ENCODE assay signal across 8 mouse cellular contexts in genomic region chr4:109117596-109118326, GRCm38 (mm10).
DNase-seq lines count a peak whose midpoint lies in the region; ATAC-seq and TF ChIP-seq lines count a peak whose summit lies in the region.

No protein-coding gene starts in this region.

- H3K9me3 ChIP-seq in embryonic facial prominence, embryonic 13.5 days = no peaks in the 10 kb centered on the region
- H3K9me3 ChIP-seq in limb, embryonic 12.5 days = no peaks in the 10 kb centered on the region
- H3K9me3 ChIP-seq in midbrain, embryonic 15.5 days = no peaks in the 10 kb centered on the region

- no peak for TF ChIP-seq CTCF in kidney, adult 2 months (conservative IDR thresholded peaks at IDR 0.05; ENCODE audit: insufficient read depth, insufficient read length, low read depth, low read length)
- no peak for TF ChIP-seq CTCF in spleen, adult 2 months (IDR thresholded peaks at IDR 0.05; ENCODE audit: extremely low read depth, insufficient read depth, insufficient read length, insufficient replicate concordance)

- no peaks in the 10 kb centered on the region for H3K36me3 ChIP-seq in embryonic facial prominence, embryonic 13.5 days
- no peaks in the 10 kb centered on the region for H3K36me3 ChIP-seq in kidney, adult 2 months (ENCODE audit: control insufficient read depth, insufficient read depth, low read length)
- H3K36me3 ChIP-seq in limb, embryonic 12.5 days = no peaks in the 10 kb centered on the region
- no peaks in the 10 kb centered on the region for H3K36me3 ChIP-seq in midbrain, embryonic 15.5 days (replicated peaks)
- no peaks in the 10 kb centered on the region for H3K36me3 ChIP-seq in spleen, adult 2 months (ENCODE audit: control insufficient read depth, insufficient read depth, low read length)

- peak overlapping the region; percentile 56 for H3K4me3 ChIP-seq in embryonic facial prominence, embryonic 13.5 days
- peak overlapping the region; percentile 71 for H3K4me3 ChIP-seq in kidney, adult 2 months (ENCODE audit: insufficient read depth, low read depth, low read length)
- peak overlapping the region; percentile 55 for H3K4me3 ChIP-seq in limb, embryonic 12.5 days (replicated peaks)
- peak overlapping the region; percentile 45 for H3K4me3 ChIP-seq in midbrain, embryonic 15.5 days
- H3K4me3 ChIP-seq in spleen, adult 2 months (ENCODE audit: extremely low read depth, insufficient read depth, insufficient read length) = peak overlapping the region; percentile 74

- peak; percentile 99 for ATAC-seq in embryonic facial prominence, embryonic 13.5 days (ENCODE audit: insufficient number of reproducible peaks, insufficient read depth, low FRiP score, low TSS enrichment, low read depth)
- peak; percentile 100 for ATAC-seq in limb, embryonic 12.5 days (ENCODE audit: insufficient number of reproducible peaks, insufficient read depth, low FRiP score, low TSS enrichment, low read depth)
- peak; percentile 100 for ATAC-seq in midbrain, embryonic 15.5 days (replicated peaks)

- under 1% methylated on average over 39 of the region's 46 CpGs for WGBS in embryonic facial prominence, embryonic 13.5 days
- under 1% methylated on average over 41 of the region's 46 CpGs for WGBS in kidney, adult 2 months
- WGBS in limb, embryonic 12.5 days = under 1% methylated on average over 45 of the region's 46 CpGs
- WGBS in midbrain, embryonic 15.5 days = under 1% methylated on average over 35 of the region's 46 CpGs
- under 1% methylated on average over 41 of the region's 46 CpGs for WGBS in spleen, adult 2 months

- peak overlapping the region; percentile 75 for H3K9ac ChIP-seq in embryonic facial prominence, embryonic 13.5 days
- H3K9ac ChIP-seq in limb, embryonic 12.5 days (replicated peaks) = peak overlapping the region; percentile 66
- H3K9ac ChIP-seq in midbrain, embryonic 15.5 days = peak overlapping the region; percentile 54

- peak overlapping the region; percentile 62 for H3K4me2 ChIP-seq in embryonic facial prominence, embryonic 13.5 days
- H3K4me2 ChIP-seq in limb, embryonic 12.5 days = peak overlapping the region; percentile 64
- peak overlapping the region; percentile 65 for H3K4me2 ChIP-seq in midbrain, embryonic 15.5 days

- peak; percentile 32 for TF ChIP-seq POLR2A in kidney, adult 2 months (IDR thresholded peaks at IDR 0.05; ENCODE audit: low read depth, low read length)
- peak; percentile 83 for TF ChIP-seq POLR2A in spleen, adult 2 months (IDR thresholded peaks at IDR 0.05; ENCODE audit: low read depth, low read length)

- peaks cover 24% of the 10 kb centered on the region for H3K4me1 ChIP-seq in embryonic facial prominence, embryonic 13.5 days
- H3K4me1 ChIP-seq in kidney, adult 2 months (ENCODE audit: control insufficient read depth, insufficient read depth, low read length) = peaks cover 29% of the 10 kb centered on the region
- H3K4me1 ChIP-seq in limb, embryonic 12.5 days (replicated peaks) = peaks cover 15% of the 10 kb centered on the region
- H3K4me1 ChIP-seq in midbrain, embryonic 15.5 days = peaks cover 18% of the 10 kb centered on the region
- H3K4me1 ChIP-seq in spleen, adult 2 months (ENCODE audit: control insufficient read depth, insufficient read depth, insufficient read length) = peaks cover 16% of the 10 kb centered on the region

- no peaks in the 10 kb centered on the region for H3K27me3 ChIP-seq in embryonic facial prominence, embryonic 13.5 days
- no peaks in the 10 kb centered on the region for H3K27me3 ChIP-seq in kidney, adult 2 months (replicated peaks; ENCODE audit: control insufficient read depth, insufficient read depth, low read length)
- no peaks in the 10 kb centered on the region for H3K27me3 ChIP-seq in limb, embryonic 12.5 days
- H3K27me3 ChIP-seq in midbrain, embryonic 15.5 days (replicated peaks) = no peaks in the 10 kb centered on the region
- H3K27me3 ChIP-seq in spleen, adult 2 months (ENCODE audit: control insufficient read depth, insufficient read depth, low read length) = no peaks in the 10 kb centered on the region

- peak overlapping the region; percentile 90 for H3K27ac ChIP-seq in embryonic facial prominence, embryonic 13.5 days
- peak overlapping the region; percentile 98 for H3K27ac ChIP-seq in kidney, adult 2 months (ENCODE audit: insufficient read depth, low read depth, low read length)
- H3K27ac ChIP-seq in limb, embryonic 12.5 days = peak overlapping the region; percentile 87
- H3K27ac ChIP-seq in midbrain, embryonic 15.5 days = peak overlapping the region; percentile 71
- H3K27ac ChIP-seq in spleen, adult 2 months (ENCODE audit: insufficient read depth, low read length) = peak overlapping the region; percentile 91

- DNase-seq in 3134 (ENCODE audit: extremely low read depth, insufficient read length, low spot score) = peak; percentile 90
- DNase-seq in adrenal gland, postnatal 36 days = peak; percentile 96 to 97
- DNase-seq in heart, adult 18-20 months = peak; percentile 93 to 95
- DNase-seq in kidney, adult 2 months = peak; percentile 98
- peak; percentile 79 to 92 for DNase-seq in spleen, adult 2 months (ENCODE audit: low read depth in 1 of 2, low spot score in 2 of 2)

Comparison
In these comparisons a context has a peak if more than half of its experiments do, and no peak if none do; other contexts are left out.
1. Peak in every context shown above with its lines: DNase-seq, ATAC-seq, H3K4me3 ChIP-seq and H3K27ac ChIP-seq.